Mouse (Mus musculus): ENCODE results near the gene Msmp. TPM values are rescaled to one million over a fixed set of nuclear protein-coding genes. Genes with fewer than 3 reads are reported as not detected.
A peak's percentile ranks its signal among the peaks of the same experiment; 100 is the strongest.
"Not testable (repeated sequence)": the region's sequence is repeated elsewhere in the genome, so short reads cannot be mapped to it uniquely, and the experiment has no call there.

Gene Msmp
- polyA plus RNA-seq, 1 experiment from 2014 or later: 0.89 TPM

DNA sequence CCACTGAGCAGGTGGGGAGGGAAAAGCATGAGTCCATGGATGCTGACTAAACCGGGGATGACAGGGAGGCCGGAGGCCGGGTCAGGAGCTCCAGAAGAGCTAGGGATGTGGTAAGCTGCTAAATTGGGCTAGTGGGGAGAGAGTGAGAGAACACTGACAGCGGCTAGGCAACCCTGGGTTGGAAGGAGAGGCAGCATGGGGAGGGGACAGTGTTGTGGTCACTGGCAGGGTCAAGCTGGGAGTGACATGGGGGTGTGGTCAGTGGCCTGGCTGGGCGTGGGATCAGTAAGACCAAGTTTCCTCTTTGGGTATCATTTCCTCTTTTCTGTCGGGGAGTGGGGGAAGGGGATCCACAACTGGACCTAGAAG is 24.1 kb downstream of the Msmp start:
- no peaks in the 10 kb centered on the region for H3K9me3 ChIP-seq (replicated peaks; ENCODE audit: control insufficient read depth, low read length)
- peak overlapping the region; percentile 93 for H3K4me2 ChIP-seq (ENCODE audit: low read depth, low read length)
- peaks cover 51% of the 10 kb centered on the region for H3K4me1 ChIP-seq (ENCODE audit: control insufficient read depth, insufficient read depth, low read length)
- H3K4me3 ChIP-seq (ENCODE audit: low read length): peak overlapping the region; percentile 98
- 1% methylated on average over 6 of the region's 6 CpGs for WGBS
- H3K36me3 ChIP-seq (ENCODE audit: control insufficient read depth, insufficient read depth): peaks cover 23% of the 10 kb centered on the region
- H3K27me3 ChIP-seq (ENCODE audit: control insufficient read depth, insufficient read depth, low read length): no peaks in the 10 kb centered on the region
- peak overlapping the region; percentile 100 for H3K27ac ChIP-seq (ENCODE audit: low read length)
- ATAC-seq (replicated peaks; ENCODE audit: extremely low read depth, insufficient read depth, low FRiP score): no peak
- H3K9ac ChIP-seq (ENCODE audit: low read length): peak overlapping the region; percentile 100

DNA sequence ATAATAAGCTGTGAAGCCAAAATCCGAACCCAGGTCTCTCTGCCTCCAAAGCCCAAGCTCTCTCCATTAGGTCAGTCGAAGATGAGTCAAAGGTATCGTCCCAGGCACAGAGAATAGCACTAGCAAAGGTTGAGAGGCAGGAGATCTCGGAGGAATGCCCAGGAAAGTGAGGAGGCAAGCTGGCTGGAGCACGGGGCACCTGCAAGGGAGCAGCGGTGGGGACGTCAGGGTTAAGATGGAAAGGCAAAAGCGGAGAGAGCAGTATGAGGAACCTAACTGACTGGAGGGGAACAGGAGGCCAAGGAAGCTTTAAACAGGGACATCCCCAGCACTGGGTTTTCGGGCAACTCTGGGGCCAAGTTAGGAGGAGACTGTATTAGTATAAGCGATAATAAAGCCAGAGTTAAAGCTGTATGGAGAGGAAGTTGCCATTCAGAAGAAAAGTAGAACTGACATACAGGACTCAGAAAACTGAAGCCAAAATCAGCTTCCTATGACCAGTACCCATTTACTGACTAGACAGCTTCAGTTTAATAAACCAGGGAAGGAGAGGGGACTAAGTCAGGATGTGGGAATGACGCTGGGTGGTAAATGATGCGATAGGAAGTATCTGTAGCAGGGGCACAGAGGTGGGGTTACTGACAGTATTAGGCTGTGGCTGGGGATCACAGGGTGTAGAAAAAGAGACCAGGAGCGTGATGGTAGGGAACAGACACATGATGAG is 24.6 kb downstream of the Msmp start:
- ATAC-seq (replicated peaks; ENCODE audit: extremely low read depth, insufficient read depth, low FRiP score): no peak
- 39% methylated on average over 13 of the region's 13 CpGs for WGBS
- no peaks in the 10 kb centered on the region for H3K9me3 ChIP-seq (replicated peaks; ENCODE audit: control insufficient read depth, low read length)

DNA sequence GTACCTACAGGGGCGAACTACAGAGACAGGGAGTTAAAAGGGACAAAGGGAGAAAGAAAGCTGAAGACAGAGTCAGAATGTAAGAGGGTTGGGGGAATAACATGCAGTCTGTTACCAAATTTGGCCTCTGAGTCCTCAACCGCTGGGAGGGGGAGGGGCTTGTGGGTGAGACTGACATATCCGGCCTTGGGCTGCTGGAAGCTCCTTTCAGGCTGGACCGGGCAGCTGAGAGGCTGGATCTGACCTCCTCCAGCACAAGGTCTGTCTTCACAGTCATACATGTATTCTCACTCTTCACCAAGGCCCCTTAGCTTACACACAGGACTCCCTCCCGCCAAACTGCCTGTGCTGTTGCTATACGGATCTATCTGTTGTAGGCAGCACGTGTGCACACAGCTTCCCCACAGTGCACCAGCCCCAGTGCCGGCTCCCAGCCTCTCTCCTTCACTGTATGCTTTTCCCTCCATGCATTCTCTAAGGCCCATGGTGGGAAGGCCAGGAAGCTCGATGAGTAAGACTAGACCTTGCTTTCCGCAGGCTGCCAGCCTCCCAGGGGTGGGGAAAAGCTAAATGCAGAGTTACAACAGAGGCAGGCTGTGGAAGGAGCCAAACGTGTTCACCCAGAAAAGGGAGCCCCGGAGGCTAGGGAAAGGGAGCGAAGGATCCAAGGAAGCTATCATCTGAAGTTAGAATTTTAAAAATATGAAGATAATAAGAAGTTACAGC is 25.5 kb downstream of the Msmp start:
- peaks cover 46% of the 10 kb centered on the region for H3K4me1 ChIP-seq (ENCODE audit: control insufficient read depth, insufficient read depth, low read length)
- H3K27me3 ChIP-seq (ENCODE audit: control insufficient read depth, insufficient read depth, low read length): no peaks in the 10 kb centered on the region
- ATAC-seq (replicated peaks; ENCODE audit: extremely low read depth, insufficient read depth, low FRiP score): peak; percentile 39
- WGBS: 10% methylated on average over 13 of the region's 13 CpGs
- H3K36me3 ChIP-seq (ENCODE audit: control insufficient read depth, insufficient read depth): peaks cover 28% of the 10 kb centered on the region
- H3K4me3 ChIP-seq (ENCODE audit: low read length): peak overlapping the region; percentile 98
- H3K9me3 ChIP-seq (replicated peaks; ENCODE audit: control insufficient read depth, low read length): no peaks in the 10 kb centered on the region
- H3K9ac ChIP-seq (ENCODE audit: low read length): peak overlapping the region; percentile 100
- H3K4me2 ChIP-seq (ENCODE audit: low read depth, low read length): peak overlapping the region; percentile 93
- peak overlapping the region; percentile 100 for H3K27ac ChIP-seq (ENCODE audit: low read length)

More for the DNA sequence above, 24.6 kb downstream of the Msmp start:
- H3K4me2 ChIP-seq (ENCODE audit: low read depth, low read length): peak overlapping the region; percentile 93
- H3K4me1 ChIP-seq (ENCODE audit: control insufficient read depth, insufficient read depth, low read length): peaks cover 51% of the 10 kb centered on the region
- peak overlapping the region; percentile 100 for H3K27ac ChIP-seq (ENCODE audit: low read length)
- peaks cover 23% of the 10 kb centered on the region for H3K36me3 ChIP-seq (ENCODE audit: control insufficient read depth, insufficient read depth)
- no peaks in the 10 kb centered on the region for H3K27me3 ChIP-seq (ENCODE audit: control insufficient read depth, insufficient read depth, low read length)
- peak overlapping the region; percentile 100 for H3K9ac ChIP-seq (ENCODE audit: low read length)
- peak overlapping the region; percentile 98 for H3K4me3 ChIP-seq (ENCODE audit: low read length)

DNA sequence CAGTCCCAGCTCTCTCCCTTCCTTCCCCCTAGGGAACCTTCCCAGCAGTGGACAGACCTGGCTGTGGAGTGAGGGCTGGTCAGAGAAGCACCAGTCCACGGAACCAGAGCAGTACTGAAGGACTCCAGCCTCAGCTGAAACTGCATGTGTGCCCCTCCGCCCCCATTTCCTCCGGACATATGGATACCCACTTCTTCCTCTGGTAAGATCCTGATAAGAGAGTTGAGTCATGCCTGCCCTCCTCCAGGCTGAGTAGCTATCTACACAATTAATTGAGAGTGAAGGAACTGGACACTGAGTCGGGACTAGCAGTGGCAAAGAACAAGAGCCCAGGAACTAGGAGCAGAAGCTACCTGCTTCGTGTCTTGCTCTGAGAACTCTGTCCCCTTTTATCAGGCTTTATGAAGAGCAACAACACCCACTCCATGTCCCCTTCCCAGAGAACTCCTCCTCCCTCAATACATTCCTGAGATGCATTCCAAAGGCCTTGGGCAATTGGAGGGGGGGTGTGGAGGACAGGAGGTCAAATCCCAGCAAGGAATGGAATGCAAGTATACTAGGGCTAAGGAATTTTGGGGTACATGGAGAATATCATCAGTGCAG is 26.2 kb downstream of the Msmp start:
- H3K9ac ChIP-seq (ENCODE audit: low read length): peak overlapping the region; percentile 100
- peaks cover 34% of the 10 kb centered on the region for H3K36me3 ChIP-seq (ENCODE audit: control insufficient read depth, insufficient read depth)
- H3K4me2 ChIP-seq (ENCODE audit: low read depth, low read length): peak overlapping the region; percentile 93
- H3K4me1 ChIP-seq (ENCODE audit: control insufficient read depth, insufficient read depth, low read length): peaks cover 39% of the 10 kb centered on the region
- WGBS: 4% methylated on average over 5 of the region's 5 CpGs
- no peaks in the 10 kb centered on the region for H3K9me3 ChIP-seq (replicated peaks; ENCODE audit: control insufficient read depth, low read length)
- no peaks in the 10 kb centered on the region for H3K27me3 ChIP-seq (ENCODE audit: control insufficient read depth, insufficient read depth, low read length)
- peak; percentile 25; the same call in 1 of the 2 replicates for ATAC-seq (replicated peaks; ENCODE audit: extremely low read depth, insufficient read depth, low FRiP score)
- peak overlapping the region; percentile 98 for H3K4me3 ChIP-seq (ENCODE audit: low read length)
- peak overlapping the region; percentile 100 for H3K27ac ChIP-seq (ENCODE audit: low read length)

DNA sequence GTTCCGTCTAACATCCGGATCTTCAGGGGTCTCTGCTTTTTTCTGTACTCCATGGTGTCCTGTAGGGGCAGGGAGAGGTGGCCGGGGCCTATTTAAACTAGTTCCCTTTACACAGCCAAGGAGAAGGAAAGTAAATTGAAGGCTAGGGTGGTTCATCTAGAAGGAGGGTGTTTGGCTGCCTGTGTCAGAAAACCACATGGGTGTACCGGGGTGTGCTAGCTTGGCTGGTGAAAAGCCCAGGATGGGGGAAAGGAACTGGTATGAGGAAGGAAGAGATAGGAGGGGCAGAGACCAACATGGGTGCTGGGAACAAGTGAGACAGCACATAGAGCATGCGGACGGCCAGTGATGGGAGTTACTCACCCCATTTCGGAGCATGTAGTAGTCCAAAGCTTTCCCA is 28.4 kb downstream of the Msmp start:
- no peak overlapping the region for H3K4me3 ChIP-seq (ENCODE audit: low read length)
- H3K4me1 ChIP-seq (ENCODE audit: control insufficient read depth, insufficient read depth, low read length): peaks cover 38% of the 10 kb centered on the region
- H3K4me2 ChIP-seq (ENCODE audit: low read depth, low read length): no peak overlapping the region
- H3K27ac ChIP-seq (ENCODE audit: low read length): no peak overlapping the region
- H3K9ac ChIP-seq (ENCODE audit: low read length): no peak overlapping the region
- peaks cover 56% of the 10 kb centered on the region for H3K36me3 ChIP-seq (ENCODE audit: control insufficient read depth, insufficient read depth)
- no peaks in the 10 kb centered on the region for H3K27me3 ChIP-seq (ENCODE audit: control insufficient read depth, insufficient read depth, low read length)
- peaks cover 6% of the 10 kb centered on the region for H3K9me3 ChIP-seq (replicated peaks; ENCODE audit: control insufficient read depth, low read length)
- no peak for ATAC-seq (replicated peaks; ENCODE audit: extremely low read depth, insufficient read depth, low FRiP score)
- WGBS: 94% methylated on average over 7 of the region's 7 CpGs

DNA sequence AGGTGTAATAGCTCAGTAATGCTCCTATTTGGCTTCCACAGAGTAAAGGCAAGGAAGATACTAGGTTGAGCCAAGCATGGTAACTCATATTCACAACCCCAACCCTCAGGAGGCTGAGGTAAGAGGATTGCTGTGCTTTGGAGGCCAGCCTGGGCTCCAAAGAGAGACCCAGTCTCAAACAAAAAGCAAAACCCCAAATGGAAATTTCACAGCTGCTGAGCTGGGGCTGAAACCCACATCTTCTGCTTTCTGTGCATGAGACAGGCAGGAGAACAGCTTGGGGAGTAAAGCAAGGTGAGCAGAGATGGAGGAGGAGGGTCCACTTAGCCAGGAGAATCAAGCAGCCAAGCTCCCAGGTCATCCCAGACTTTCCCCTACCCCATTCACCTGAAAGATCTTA is 30.4 kb downstream of the Msmp start:
- ATAC-seq (replicated peaks; ENCODE audit: extremely low read depth, insufficient read depth, low FRiP score): no peak
- Histone ChIP-seq H3K27ac (ENCODE audit: low read length) (no peak overlapping the region), H3K9ac (ENCODE audit: low read length) (no peak overlapping the region)

DNA sequence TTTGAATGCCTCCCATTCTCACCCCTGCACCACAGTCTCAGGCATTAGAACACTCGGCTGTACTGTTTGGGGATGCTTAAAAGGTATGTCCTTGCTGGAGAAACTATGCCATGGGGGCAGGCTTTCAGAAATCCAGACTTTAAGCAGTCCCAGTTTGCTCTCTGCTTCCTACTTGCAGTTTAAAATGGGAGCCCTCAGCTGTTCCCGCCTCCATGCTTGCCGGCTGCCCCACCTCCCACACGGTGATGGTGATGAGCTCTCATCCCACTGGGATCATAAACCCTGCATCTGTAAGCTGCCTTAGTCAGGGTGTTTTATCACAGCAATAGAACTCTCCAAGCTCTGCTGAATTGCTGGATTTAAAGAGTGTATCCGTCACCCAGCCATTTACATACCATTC is 31.9 kb downstream of the Msmp start:
- Histone ChIP-seq H3K27ac (ENCODE audit: low read length) (no peak overlapping the region), H3K4me1 (ENCODE audit: control insufficient read depth, insufficient read depth, low read length) (peaks cover 4% of the 10 kb centered on the region), H3K36me3 (ENCODE audit: control insufficient read depth, insufficient read depth) (peaks cover 86% of the 10 kb centered on the region), H3K9ac (ENCODE audit: low read length) (no peak overlapping the region), H3K9me3 (replicated peaks; ENCODE audit: control insufficient read depth, low read length) (peaks cover 6% of the 10 kb centered on the region), H3K27me3 (ENCODE audit: control insufficient read depth, insufficient read depth, low read length) (no peaks in the 10 kb centered on the region), H3K4me3 (ENCODE audit: low read length) (no peak overlapping the region), H3K4me2 (ENCODE audit: low read depth, low read length) (no peak overlapping the region)
- WGBS: 99% methylated on average over 5 of the region's 5 CpGs
- ATAC-seq (replicated peaks; ENCODE audit: extremely low read depth, insufficient read depth, low FRiP score): no peak

More for the DNA sequence above, 30.4 kb downstream of the Msmp start:
- Histone ChIP-seq H3K4me2 (ENCODE audit: low read depth, low read length) (no peak overlapping the region), H3K4me1 (ENCODE audit: control insufficient read depth, insufficient read depth, low read length) (peaks cover 18% of the 10 kb centered on the region), H3K27me3 (ENCODE audit: control insufficient read depth, insufficient read depth, low read length) (no peaks in the 10 kb centered on the region), H3K9me3 (replicated peaks; ENCODE audit: control insufficient read depth, low read length) (peaks cover 6% of the 10 kb centered on the region), H3K4me3 (ENCODE audit: low read length) (no peak overlapping the region), H3K36me3 (ENCODE audit: control insufficient read depth, insufficient read depth) (peaks cover 76% of the 10 kb centered on the region)

DNA sequence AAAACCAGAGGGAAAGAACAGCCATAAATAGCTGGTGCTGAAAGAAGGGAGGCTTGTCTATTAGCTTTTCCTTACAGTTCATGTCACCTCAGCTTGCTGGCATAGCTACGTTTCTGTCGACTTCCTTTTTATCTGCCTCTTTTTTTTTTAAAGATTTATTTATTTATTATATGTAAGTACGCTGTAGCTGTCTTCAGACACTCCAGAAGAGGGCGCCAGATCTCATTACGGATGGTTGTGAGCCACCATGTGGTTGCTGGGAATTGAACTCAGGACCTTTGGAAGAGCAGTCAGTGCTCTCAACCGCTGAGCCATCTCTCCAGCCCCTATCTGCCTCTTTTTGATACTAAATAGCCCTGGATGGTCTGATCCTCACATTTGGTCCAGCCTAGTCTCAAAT is 32.4 kb downstream of the Msmp start:
- H3K36me3 ChIP-seq (ENCODE audit: control insufficient read depth, insufficient read depth): peaks cover 91% of the 10 kb centered on the region
- not testable (repeated sequence) for H3K9ac ChIP-seq (ENCODE audit: low read length); H3K4me2 ChIP-seq (ENCODE audit: low read depth, low read length); H3K4me1 ChIP-seq (ENCODE audit: control insufficient read depth, insufficient read depth, low read length); H3K9me3 ChIP-seq (replicated peaks; ENCODE audit: control insufficient read depth, low read length); H3K27ac ChIP-seq (ENCODE audit: low read length); ATAC-seq (replicated peaks; ENCODE audit: extremely low read depth, insufficient read depth, low FRiP score); H3K27me3 ChIP-seq (ENCODE audit: control insufficient read depth, insufficient read depth, low read length); H3K4me3 ChIP-seq (ENCODE audit: low read length)
- 79% methylated on average over 6 of the region's 6 CpGs for WGBS

DNA sequence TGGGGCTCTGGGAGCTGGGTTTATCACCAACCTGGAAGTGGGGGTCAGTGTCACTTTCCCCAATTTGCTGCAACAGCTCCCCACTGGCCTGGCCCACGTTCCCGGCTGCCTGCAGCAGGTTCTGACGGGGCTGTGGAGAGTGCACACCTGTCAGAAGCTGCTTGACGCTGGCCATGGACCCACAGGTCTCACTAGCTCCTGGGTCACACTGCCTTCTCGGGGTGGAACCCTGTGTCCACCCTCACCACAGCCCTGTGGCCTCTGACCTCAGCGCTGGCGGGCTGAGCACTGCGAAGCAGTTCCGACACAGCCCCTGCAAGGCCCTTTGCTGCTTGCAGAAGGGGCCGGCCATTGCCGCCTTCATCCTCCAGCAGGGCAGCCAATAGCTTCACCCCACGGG is 35.2 kb downstream of the Msmp start:
- Histone ChIP-seq H3K36me3 (ENCODE audit: control insufficient read depth, insufficient read depth) (peaks cover 95% of the 10 kb centered on the region), H3K4me1 (ENCODE audit: control insufficient read depth, insufficient read depth, low read length) (no peaks in the 10 kb centered on the region; the same call in 1 of the 2 replicates), H3K4me2 (ENCODE audit: low read depth, low read length) (no peak overlapping the region), H3K4me3 (ENCODE audit: low read length) (no peak overlapping the region), H3K27me3 (ENCODE audit: control insufficient read depth, insufficient read depth, low read length) (no peaks in the 10 kb centered on the region), H3K9ac (ENCODE audit: low read length) (no peak overlapping the region), H3K27ac (ENCODE audit: low read length) (no peak overlapping the region), H3K9me3 (replicated peaks; ENCODE audit: control insufficient read depth, low read length) (peaks cover 6% of the 10 kb centered on the region)
- 89% methylated on average over 12 of the region's 12 CpGs for WGBS
- no peak for ATAC-seq (replicated peaks; ENCODE audit: extremely low read depth, insufficient read depth, low FRiP score)

Measured in heart, embryonic 16.5 days (tissue).